Mouse (Mus musculus): ENCODE results near the gene Thsd4.

Gene Thsd4

DNA sequence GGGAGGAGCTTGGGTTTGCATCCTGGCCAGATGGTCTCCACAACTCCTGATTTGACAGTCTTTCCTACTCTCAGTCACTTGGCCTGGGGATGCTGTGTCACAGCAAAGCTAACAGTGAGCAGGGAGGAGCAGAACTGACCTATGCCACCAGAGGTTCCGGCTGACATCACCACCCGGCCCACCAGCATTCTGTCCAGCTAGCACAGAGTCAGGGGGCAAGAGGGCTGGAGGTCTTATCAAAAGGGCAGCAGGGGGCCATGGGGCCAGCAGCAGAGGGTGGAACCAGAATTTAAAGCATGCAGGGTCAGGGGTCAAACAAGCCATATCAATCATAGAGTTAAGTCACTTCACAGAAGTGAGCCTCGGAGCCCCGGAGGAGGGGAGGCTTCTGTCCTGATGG is 4.7 kb downstream of the Thsd4 start:
- no peak for DNase-seq (ENCODE audit: low read depth, low spot score)

DNA sequence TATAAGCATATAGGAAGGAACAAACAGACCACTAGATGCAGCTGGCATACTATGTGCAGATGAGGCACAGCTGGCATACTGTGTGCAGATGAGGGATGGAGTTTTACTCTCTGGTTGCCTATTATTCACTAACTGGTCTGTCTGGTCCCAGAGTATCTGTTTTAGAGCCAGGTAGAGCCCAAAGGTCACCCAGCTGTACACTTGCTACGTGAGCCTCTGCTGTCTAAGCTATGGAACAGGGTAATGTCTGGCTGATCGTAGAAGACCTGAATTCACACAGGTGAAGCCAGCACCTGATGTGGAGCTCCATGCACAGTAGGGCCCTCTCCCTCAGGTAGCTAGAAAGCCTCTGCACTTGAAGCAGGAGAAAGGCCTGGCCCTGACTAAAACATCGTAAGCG is 5.5 kb downstream of the Thsd4 start:
- DNase-seq (ENCODE audit: low read depth, low spot score) = no peak

DNA sequence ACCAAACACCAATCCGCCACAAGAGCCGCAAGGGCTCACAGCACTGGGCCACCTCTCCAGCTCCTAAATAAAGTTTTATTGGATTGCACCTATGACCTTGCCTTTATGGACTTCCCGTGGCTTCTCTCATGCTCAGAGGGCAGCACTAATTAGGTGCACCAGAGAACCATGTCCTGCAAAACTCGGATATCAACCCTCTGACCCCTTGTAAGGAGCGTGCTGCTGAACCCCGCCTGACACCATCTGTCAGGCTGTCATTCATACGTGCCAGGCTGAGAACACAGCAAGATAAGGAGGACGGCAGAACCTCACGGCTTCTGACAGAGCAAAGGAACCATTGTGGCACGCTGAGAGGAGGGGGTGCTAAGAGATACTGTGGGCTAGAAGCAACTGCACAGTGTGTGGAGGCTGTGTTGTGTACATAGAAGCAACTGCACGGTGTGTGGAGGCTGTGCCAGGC is 8.5 kb downstream of the Thsd4 start:
- no peak for DNase-seq (ENCODE audit: low read depth, low spot score)

DNA sequence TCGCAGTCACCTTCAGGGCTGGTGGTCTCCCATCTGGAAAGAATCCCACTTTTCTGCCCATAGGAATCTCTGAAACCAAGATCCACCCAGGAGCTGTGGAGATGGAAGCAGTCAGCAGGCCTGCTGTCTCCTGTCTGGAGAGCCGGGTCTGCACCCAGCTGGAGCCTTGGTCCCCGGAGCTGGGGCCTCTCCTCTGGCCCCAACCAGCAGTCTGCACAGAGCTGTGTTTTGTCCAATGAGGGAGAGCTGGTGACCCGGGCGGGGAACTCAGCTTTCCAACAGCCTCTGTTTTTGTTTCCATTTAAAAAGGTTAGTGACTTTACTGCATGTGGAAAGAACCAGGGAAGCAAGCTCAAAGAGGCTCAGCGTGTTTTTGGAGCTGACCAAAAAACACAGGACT is 11.0 kb downstream of the Thsd4 start:
- DNase-seq (ENCODE audit: low read depth, low spot score) = no peak

DNA sequence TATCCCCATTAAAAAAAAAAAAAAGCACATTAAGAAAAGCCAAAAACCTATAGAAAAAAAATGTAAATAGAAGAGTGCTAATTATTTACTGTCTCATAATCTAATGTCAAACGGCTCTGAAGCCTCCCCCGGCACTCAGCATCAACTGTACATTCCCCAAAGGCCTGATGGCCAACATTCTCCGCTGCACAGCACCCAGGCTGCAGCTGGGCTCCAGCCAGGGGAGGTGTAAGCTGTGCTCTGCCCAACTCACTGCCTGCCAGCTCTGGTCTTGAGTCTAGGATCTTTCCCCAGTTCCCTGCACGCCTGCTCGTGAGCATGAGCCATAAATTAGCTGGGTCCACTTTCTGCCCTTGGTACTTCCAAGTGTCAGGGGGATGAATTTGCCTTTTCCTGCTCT is 15.7 kb downstream of the Thsd4 start:
- DNase-seq (ENCODE audit: low read depth, low spot score) = no peak

DNA sequence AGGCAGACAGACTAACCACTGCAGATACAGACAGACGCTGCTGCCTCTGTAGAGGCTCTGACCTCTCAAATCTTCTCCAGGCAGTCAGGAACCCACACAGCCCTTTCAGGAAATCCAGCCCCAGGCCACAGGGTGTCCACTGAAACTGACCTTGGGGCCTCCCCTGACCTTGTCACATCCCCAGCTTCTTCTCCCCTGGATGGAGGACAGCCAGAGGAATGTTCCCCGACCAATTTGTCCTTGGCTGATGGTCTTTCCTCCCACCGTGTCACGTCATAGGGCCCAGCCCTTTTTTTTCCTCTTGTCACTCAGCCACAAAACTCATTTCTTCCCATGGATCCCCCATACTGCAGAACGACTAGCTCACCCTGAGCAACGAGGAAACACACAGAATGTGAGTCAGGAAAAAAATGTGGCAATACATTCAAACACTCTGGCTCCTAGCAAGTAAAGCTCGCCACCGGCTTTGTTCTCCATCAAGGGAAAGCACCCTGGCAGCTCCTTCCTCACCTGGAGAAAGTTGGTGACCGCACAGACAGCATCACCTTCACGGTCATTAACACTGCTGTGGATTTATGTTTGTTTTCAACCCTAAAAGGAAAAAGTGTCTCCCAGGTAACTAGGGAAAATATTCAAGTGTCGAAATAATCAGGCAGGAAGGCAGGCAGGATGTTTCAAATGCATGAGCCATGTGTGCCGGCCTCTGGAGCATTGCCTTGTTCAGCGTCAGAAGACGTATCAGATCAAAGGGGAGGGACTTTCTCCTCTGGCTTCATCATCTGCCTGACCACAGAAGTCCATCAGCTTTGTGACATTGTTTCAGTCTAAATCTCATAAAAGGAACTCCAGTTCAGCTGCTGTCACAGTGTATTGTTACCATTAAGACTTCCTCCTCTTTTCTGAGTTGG is 17.2 kb downstream of the Thsd4 start:
- no peak for DNase-seq (ENCODE audit: low read depth, low spot score)

DNA sequence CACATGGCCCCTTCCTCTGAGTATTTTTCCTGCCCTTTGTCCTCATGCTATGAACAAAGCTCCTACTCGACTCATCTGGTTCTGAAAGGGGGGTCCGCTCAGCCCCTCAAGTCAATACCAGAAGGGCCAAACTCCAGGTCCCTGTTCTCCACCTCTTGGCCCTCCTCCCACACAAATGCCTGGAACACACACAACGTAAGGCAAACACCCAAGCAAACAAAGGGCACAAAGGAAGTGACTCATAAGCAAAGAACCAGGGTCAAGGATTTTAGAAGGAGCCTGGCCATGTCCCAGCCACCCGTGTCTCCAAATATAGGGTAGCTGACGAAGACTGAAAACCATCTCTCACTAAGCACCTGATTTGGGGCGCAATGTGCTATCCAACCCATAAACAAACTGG is 19.6 kb downstream of the Thsd4 start:
- DNase-seq (ENCODE audit: low read depth, low spot score) = no peak

DNA sequence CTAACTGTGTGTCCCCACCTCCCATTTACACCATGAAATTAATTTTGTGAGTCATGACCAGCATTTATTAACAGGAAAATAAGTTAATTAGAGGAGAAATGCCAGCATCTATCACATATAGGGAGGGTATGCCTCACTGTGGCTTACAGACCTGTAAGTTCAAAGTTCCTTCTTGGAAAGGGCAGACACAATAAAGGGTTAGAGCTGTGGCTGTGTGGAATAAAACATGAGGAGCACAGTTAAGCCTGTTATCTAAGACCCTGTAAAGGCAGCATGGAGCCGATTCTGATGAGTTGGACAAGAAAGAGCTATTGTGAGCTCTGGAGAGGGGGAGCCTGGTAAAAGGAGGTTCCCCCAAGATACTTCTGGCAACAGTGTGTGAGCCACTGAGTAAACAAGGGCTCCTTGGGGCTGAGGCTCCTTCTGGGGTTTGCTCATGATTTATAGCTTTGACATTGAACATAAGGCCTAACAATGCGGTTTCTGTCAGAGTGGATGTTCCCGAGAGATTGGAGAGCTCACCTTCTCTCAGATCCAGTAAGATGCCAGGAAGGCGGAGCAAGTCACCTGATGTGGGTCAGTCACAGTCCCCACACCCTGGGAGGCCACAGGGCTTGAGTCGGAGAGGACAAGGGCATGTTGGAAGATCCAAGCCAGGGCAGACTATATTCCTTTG is 20.2 kb downstream of the Thsd4 start:
- no peak for DNase-seq (ENCODE audit: low read depth, low spot score)

DNA sequence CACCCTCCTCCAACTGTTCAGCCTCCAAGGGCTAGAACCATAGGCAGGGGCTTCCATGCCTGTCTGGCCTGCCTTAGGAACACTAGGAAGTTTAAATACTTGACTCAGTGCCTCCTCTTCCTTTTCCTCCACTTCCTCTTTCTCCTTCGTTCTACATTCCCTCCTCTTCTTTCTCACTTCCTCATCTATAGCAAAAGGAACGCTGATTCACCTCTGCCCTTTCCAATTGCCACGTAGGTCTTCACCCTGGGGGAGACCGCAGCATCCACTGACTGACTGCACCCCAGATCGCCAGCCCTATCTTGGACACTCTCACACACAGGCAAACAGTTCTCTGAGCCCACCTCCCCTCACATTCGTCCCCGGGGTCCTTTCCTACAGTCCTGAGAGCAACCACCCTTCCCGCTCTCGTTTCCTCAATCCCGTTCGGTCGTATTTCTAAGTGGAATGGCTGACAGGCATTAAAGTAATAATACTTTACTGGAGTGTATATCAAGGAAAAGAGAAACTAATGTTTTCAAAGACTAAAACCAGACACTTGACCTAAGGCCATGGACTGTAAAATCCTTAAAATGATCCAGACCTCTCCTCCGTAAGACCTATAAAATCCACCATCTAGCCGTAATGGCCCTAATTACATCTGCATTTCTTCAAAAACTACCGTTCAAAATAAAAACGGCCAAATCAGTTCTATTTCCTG is 29.4 kb downstream of the Thsd4 start:
- DNase-seq (ENCODE audit: low read depth, low spot score) = no peak

DNA sequence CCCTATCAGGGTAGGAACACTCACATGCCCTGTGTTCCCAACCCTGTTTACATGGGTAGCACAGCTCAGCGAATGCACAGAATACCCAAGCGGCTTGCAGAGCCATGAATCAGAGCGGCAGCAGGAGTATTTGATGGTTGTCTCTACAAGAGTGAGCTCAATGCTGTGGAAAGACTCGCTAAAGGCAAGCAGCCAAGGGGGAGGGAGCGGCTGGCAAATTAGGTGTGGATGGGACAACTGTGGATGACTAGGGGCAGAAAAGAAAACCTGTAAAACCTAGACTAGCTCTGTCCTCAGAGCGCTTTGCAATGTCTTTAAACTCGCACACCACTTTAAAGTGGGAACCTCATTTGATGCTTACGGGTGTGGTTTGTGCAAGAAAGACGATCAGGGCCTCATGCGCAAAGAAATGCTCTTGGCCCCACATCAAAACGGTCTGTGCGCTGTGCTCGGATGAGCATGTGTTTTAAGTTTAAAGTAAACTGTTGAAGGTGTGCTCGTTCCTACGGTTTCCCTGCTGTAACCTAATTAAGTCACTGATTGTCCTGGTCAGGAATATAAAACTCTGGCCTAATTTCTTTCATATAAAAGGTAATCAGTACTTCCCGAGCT is 30.3 kb downstream of the Thsd4 start:
- no peak for DNase-seq (ENCODE audit: low read depth, low spot score)

DNA sequence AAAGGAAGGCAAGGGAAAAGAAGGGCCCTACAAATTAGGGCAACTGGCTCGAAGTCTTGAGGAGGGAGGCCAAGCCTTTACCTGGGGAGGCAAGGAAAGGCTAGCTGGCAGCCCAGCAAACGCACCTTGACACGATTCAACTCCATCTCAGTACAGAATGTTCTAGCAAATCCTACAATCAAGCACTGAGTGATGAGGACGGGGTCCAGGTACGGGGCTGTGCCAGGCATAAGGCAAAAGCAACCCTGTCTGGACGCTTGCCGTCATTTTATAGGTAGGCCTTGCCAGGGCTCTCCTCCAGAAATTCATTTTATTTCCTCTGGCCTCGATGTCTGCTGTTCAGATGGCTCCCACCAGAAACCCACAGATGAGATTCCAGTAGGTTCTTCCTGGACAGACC is 30.8 kb downstream of the Thsd4 start:
- no peak for DNase-seq (ENCODE audit: low read depth, low spot score)

DNA sequence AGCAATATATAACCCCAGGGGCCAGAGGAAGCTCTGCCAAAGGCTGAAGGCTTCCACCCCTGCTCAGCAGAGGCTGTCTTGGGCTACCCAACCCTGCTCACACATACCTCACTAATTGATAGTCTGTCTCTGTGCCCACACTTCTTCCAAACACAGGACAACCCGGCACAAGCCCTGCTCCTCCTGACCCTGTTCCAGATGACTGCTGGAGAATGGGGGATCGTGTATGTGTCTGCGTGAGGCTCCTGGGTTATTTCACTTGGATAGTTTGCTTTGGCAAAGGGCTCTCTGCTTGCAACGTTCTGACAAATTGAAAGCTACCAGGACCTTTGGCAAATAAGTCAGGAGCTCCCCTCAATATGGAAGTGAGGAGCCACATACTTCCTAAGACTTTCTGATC is 33.0 kb downstream of the Thsd4 start:
- DNase-seq (ENCODE audit: low read depth, low spot score) = no peak

DNA sequence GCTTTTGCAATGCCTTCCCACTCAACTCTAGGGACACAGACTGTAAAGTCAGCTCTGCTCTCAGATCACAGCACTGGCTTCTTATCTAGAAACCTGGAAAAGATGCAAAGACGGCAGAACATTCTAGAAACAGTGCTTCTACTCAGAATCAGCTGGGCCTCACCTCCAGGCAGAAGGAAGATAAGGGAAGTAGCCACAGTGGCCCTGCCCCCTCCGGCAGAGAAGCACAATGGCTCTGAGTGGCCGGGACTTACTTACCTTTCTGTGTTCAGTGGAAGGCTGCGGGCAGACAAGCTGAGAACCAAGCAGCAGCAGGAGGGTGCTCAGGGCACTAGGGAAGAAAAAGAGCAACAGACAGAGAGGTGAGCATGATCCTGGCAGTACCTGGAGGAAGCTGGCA is 39.7 kb downstream of the Thsd4 start:
- no peak for DNase-seq (ENCODE audit: low read depth, low spot score)

DNA sequence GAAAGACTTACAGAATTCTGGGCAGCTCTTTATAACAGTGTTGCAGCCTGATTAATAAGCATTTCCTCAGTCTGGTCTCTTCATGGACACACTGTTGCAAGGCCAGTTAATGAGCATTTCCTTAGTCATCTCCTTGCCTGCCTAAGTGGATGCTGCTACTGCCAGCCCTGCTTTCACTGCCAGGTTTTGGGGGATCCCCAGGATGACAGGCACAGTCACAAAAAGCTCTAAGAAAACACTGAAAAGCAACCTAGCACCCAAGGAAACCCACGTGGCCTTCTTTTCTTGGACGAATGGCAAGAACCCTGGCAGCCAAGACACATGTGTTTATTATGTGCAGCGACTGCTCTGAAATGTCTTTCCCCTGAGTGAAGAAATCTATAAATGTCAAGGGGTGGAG is 41.8 kb downstream of the Thsd4 start:
- DNase-seq (ENCODE audit: low read depth, low spot score) = no peak

DNA sequence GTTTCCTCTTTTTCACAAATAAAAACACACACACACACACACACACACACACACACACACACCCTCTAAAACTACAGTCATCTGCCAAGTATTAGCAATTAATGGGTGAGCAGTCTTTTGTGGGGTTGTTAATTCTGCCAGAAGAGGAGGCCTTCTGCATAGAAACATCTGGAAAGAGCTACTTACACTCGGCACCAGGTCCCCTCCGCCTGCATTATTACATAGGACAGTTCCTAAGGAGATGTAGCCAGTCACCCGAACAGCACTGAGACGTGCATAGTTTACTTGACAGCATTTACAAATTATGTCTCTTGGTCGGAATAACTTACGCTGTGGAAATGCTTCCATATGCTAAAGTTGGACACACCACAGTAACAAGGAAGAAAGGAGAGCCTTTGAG is 43.0 kb downstream of the Thsd4 start:
- DNase-seq (ENCODE audit: low read depth, low spot score) = no peak

DNA sequence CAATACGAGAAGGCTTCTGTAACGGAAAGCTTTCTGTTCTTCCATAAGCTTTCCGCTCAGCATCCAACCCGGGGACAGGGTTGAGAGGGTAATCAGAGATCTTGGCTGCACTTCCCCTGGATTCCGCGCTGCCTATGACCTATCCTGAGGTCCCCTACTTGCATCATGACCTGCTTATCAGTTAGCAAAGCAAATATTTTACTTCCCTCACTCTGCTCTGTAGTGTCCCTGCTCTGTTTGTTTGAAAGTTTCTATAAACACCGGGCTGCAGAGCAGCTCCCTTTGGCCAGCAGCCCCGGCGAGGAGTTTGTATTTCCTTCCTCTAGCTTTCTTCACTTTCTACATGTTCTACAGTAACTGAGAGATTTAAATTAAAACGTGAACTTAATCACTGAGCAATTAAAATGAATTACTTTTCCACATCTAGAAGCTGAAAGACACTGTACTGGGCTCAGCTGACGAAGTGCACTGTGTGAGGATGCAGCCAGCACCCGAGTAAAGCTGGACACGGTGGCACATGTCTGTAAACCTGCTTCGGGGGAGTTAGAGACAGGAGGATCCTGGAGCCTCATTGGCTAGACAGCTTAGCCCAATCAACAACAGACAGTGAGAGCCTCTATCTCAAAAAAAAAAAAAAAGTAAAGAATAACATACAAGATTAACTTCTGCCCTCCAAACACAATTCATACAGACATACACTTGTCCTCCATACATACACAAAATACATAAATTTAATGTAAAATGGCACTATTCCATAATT is 43.7 kb downstream of the Thsd4 start:
- no peak for DNase-seq (ENCODE audit: low read depth, low spot score)

DNA sequence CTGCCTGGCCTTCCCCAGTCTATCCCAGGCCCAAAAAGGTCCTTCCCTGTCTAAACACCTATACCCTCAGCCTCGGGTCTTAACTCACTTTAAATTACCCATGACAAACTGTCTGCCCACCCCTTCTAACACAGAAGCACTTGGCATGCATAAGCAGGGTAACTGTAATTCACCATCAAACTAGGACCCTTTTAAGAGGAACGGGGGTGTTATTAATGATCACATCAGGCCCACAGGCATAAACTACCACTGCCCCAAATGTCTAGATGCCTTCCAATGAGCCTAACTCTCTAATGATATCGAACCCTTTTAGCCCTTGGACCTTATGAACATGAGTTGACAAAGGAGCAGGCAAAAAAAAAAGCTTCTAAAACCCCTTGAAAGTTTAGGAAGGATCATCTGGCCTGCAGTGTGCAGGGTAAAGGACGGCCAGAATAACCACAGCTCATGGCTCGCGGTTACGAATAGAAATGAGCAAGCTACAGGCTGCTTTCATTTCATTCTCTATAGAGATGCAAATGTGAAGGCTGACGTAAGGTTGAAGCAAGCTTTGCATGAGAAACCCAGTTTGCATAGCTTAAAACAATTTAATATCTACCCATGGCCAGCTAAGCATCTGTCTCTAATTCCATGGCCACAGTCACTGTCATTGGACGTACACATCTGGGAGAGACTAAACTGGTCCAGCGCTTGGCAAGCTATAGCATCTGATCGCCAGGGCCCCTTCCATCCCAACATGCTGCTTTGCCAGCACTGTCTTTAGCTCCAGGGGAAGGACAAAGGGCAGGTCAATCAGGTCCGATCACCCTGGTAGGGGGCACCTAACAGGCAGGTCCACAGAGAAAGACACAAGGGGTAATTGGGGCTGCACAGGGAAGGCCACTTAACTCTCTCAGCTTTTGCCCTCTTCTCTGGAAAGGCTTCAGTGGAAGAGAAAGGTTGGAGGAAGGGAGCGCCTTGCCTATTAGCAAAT is 61.5 kb downstream of the Thsd4 start:
- no peak for DNase-seq (ENCODE audit: low read depth, low spot score)

DNA sequence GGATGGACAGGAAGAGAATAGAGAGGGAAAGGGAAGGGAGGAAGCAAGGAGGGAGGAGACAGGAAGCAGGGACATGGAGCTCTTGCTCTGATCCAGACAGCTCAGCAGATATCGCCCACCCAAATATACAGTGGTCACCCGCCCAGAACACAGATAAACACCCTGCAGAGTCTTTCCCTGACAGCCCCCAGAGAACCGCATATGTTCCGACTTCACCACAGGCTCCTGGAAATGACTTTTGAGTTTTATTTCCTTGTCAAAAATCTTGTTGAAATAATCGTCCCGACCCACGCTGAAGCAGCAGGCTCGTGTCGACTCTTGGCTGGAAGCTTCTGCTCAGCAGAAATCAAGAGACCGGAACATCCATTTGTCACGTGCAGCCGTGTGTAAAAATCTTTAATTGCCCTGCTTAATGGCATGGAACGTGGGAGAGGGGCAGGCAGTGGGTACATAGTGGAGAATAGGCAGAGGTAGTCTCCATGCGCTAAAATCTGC is 63.3 kb downstream of the Thsd4 start:
- DNase-seq (ENCODE audit: low read depth, low spot score) = peak; percentile 31

DNA sequence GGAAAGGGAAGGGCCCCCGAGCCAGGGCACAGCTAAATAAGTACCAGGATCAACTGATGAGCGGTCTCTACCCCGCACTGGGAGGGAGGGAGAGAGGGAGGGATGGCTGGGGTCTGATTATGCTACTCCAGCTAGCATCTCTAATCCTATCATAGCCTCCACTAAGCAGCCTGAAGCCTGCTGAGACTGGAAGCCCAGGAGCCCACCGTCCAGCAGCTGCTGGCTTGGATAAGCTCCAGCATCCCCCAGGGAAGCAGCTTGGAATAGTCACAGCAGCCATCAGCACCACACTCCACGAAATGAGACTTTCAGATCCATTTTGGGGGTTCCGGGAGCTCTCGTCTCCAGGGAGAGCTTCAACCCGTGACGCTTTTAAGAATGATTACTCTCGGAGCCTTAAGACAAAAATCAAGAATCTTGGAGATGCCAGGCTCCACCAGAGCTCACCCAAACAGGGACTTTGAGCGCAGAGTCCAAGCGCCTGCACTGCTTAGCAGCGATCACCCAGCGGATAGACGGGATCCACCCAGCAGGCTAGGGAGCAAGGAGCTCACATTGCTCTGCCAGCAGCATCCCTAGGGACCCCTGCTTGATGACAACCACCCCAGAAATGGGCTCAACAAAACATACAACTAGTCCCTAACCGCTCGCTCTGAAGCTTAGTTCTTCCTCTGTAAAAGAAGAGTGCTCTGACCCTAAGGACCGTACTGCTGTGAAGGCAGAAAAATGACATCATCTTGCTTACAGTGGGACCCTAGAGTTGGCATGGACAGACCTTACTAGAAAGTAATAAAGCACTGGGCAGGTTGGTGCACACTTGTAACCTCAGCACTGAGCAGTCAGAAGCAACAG is 64.3 kb downstream of the Thsd4 start:
- DNase-seq (ENCODE audit: low read depth, low spot score) = peak; percentile 44

Measured in telencephalon, adult 2 months (tissue).